Mouse (Mus musculus) liver, postnatal 0 days (tissue): ENCODE measurements around the gene Nr6a1. TPM values are rescaled to one million over a fixed set of nuclear protein-coding genes. Genes with fewer than 3 reads are reported as not detected.

Experiments used
- ATAC-seq: fragments of 200-750 bp; cut with Nextera tagmentation; 2 replicates; pipeline ENCODE4 v1.8.0; 2017; ENCODE audit warnings: mild to moderate bottlenecking, moderate library complexity
- DNase-seq: peaks from one replicate; pipeline ENCODE4 v3.0.0-alpha.2; 2016
- H3K27ac ChIP-seq: fragments of 300-500 bp; sonication (generic); 2 replicates; pipeline ENCODE4 v1.5.1; 2014; ENCODE audit warnings: antibody characterized with exemption, moderate library complexity, mild to moderate bottlenecking, low read depth
- H3K27me3 ChIP-seq: fragments of 300-500 bp; sonication (generic); 2 replicates; pipeline ENCODE4 v1.6.1; 2014; ENCODE audit warnings: low read length, control low read depth, mixed read lengths; ENCODE audit not compliant: insufficient read depth
- H3K36me3 ChIP-seq: fragments of 300-500 bp; sonication (generic); replicated peaks from 2 replicates; pipeline ENCODE4 v1.6.1; 2014; ENCODE audit warnings: mild to moderate bottlenecking, control low read depth, low read length, moderate library complexity, mixed read lengths; ENCODE audit not compliant: insufficient read depth
- H3K4me1 ChIP-seq: fragments of 300-500 bp; sonication (generic); 2 replicates; pipeline ENCODE4 v1.6.1; 2014; ENCODE audit warnings: antibody characterized with exemption, mild to moderate bottlenecking, control low read depth; ENCODE audit not compliant: insufficient read depth
- H3K4me2 ChIP-seq: fragments of 300-500 bp; sonication (generic); 2 replicates; pipeline ENCODE4 v1.6.1; 2014; ENCODE audit warnings: low read depth, mild to moderate bottlenecking, low read length, moderate library complexity, mixed read lengths
- H3K4me3 ChIP-seq: fragments of 300-500 bp; sonication (generic); 2 replicates; pipeline ENCODE4 v1.5.1; 2014; ENCODE audit warnings: low read depth, low read length
- H3K9ac ChIP-seq: fragments of 300-500 bp; sonication (generic); replicated peaks from 2 replicates; pipeline ENCODE4 v1.6.1; 2014; ENCODE audit warnings: mild to moderate bottlenecking, moderate library complexity
- H3K9me3 ChIP-seq: fragments of 300-500 bp; sonication (generic); 2 replicates; pipeline ENCODE4 v1.6.1; 2016; ENCODE audit warnings: mild to moderate bottlenecking, control low read depth, low read length, mixed read lengths
- CTCF ChIP-seq: sonication (generic); IDR thresholded peaks from 2 replicates; pipeline ENCODE4 v1.5.1; 2016; ENCODE audit warnings: antibody characterized with exemption, low read depth
- EP300 ChIP-seq: IDR thresholded peaks from 2 replicates; pipeline ENCODE4 v1.6.1; 2016; ENCODE audit warnings: antibody characterized with exemption, low read depth, mild to moderate bottlenecking
- WGBS: fragments of 180-500 bp; shearing (Covaris S2); extraction: QIAGEN DNeasy Blood & Tissue Kit; methylation state at CpG from one replicate; pipeline ENCODE4 v1.1.7; 2014; ENCODE audit not compliant: insufficient replicate concordance; 5-methylcytosine and 5-hydroxymethylcytosine counted together
- polyA plus RNA-seq: library from polyadenylated mRNA; unstranded; fragments of >200 nt; fragmentation: Nextera tagmentation; extraction: Ambion mirVana; gene quantifications from 2 replicates; pipeline ENCODE4 v1.2.1, GENCODE M21; 2015

Nr6a1 gene
- polyA plus RNA-seq, 1 experiment from 2014 or later, result 1.1 TPM

DNA sequence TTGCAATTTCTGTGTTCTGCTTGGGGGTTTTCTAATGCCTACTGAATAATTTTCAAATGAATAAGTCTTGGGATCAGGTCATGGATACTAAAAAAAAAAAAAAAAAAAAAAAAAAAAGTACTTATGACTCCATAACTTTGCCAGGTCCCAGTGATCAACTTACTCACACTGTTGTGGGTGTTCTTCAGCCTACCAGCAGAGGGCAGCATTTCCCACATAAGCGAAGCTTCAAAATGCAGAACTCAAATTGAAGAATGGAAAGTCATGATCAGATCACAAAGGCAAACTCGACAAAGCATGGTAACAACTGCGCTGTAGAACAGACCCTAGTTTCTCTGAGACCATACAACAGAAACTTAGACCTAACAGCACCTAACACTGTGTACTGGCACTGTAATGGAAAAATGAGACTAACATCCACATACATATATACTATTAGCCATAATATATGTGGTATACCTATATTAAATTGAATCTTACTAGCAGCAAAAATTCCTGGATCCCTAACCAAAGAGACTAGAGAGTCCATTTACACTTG lies 130.3 kb downstream of the Nr6a1 start:
- no peak for TF ChIP-seq EP300
- TF ChIP-seq CTCF, result peak; percentile 95
- Histone ChIP-seq H3K27me3 (no peaks in the 10 kb centered on the region), H3K9ac (no peak overlapping the region), H3K4me3 (no peak overlapping the region), H3K27ac (no peak overlapping the region), H3K4me2 (no peak overlapping the region), H3K36me3 (no peaks in the 10 kb centered on the region), H3K9me3 (no peaks in the 10 kb centered on the region), H3K4me1 (no peaks in the 10 kb centered on the region)
- DNase-seq (peak; percentile 69), ATAC-seq (peak; percentile 33; the same call in 1 of the 2 replicates)
- WGBS, result 19% methylated on average over 3 of the region's 3 CpGs

GRCm38 (mm10) chr2:38787338-38787737 lies 140.2 kb downstream of the Nr6a1 start:
- H3K4me3 ChIP-seq, result no peak overlapping the region
- H3K4me1 ChIP-seq, result peaks cover 3% of the 10 kb centered on the region; the same call in 1 of the 2 replicates
- H3K9ac ChIP-seq, result no peak overlapping the region
- WGBS, result 62% methylated on average over 4 of the region's 4 CpGs
- TF ChIP-seq CTCF, result no peak
- no peak for TF ChIP-seq EP300
- H3K36me3 ChIP-seq, result no peaks in the 10 kb centered on the region
- H3K9me3 ChIP-seq, result no peaks in the 10 kb centered on the region
- no peak for DNase-seq
- no peaks in the 10 kb centered on the region for H3K27me3 ChIP-seq
- no peak for ATAC-seq
- H3K27ac ChIP-seq, result no peak overlapping the region
- no peak overlapping the region for H3K4me2 ChIP-seq

GRCm38 (mm10) chr2:38786216-38786960 lies 141.1 kb downstream of the Nr6a1 start:
- Histone ChIP-seq H3K4me1 (peaks cover 3% of the 10 kb centered on the region; the same call in 1 of the 2 replicates), H3K36me3 (no peaks in the 10 kb centered on the region), H3K4me3 (no peak overlapping the region), H3K27ac (no peak overlapping the region), H3K9me3 (no peaks in the 10 kb centered on the region), H3K27me3 (no peaks in the 10 kb centered on the region), H3K4me2 (no peak overlapping the region), H3K9ac (no peak overlapping the region)
- WGBS, result 53% methylated on average over 5 of the region's 5 CpGs
- TF ChIP-seq EP300, result no peak
- no peak for DNase-seq
- ATAC-seq, result no peak

GRCm38 (mm10) chr2:38785113-38785512 lies 142.4 kb downstream of the Nr6a1 start:
- no peaks in the 10 kb centered on the region for H3K36me3 ChIP-seq
- WGBS, result 42% methylated on average over 3 of the region's 3 CpGs
- DNase-seq (no peak), ATAC-seq (no peak)
- H3K4me1 ChIP-seq, result peaks cover 3% of the 10 kb centered on the region; the same call in 1 of the 2 replicates
- H3K9me3 ChIP-seq, result no peaks in the 10 kb centered on the region
- peak overlapping the region; percentile 71 for H3K27ac ChIP-seq
- no peaks in the 10 kb centered on the region for H3K27me3 ChIP-seq
- no peak overlapping the region for H3K9ac ChIP-seq
- no peak overlapping the region for H3K4me3 ChIP-seq
- no peak for TF ChIP-seq EP300
- TF ChIP-seq CTCF, result no peak
- H3K4me2 ChIP-seq, result no peak overlapping the region

DNA sequence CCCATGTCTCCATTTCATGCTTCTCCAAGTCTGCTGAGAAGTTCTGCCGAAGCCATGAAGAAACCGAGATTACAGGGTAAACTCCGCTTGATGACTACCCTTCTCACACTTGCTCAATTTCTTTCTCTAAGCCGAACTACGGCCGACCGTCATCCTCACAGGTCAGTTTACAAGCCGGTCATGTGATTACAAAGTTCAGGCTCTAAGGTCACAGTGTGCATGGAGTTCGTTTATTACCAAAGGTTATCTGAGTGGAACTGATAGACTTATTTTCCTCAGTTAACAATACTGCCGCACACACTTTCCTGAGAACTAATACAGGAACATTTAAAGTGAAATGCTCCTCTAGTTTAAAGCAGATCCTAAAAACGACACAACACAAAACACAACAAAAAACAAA lies 143.1 kb downstream of the Nr6a1 start:
- peak; percentile 96 for ATAC-seq
- 43% methylated on average over 11 of the region's 11 CpGs for WGBS
- H3K4me1 ChIP-seq, result peaks cover 3% of the 10 kb centered on the region; the same call in 1 of the 2 replicates
- DNase-seq, result peak; percentile 45
- no peak for TF ChIP-seq CTCF
- peak; percentile 52; the same call in 1 of the 2 replicates for TF ChIP-seq EP300
- H3K4me3 ChIP-seq, result peak overlapping the region; percentile 36
- H3K9me3 ChIP-seq, result no peaks in the 10 kb centered on the region
- H3K4me2 ChIP-seq, result peak overlapping the region; percentile 34
- H3K36me3 ChIP-seq, result no peaks in the 10 kb centered on the region
- H3K27ac ChIP-seq, result peak overlapping the region; percentile 71
- no peaks in the 10 kb centered on the region for H3K27me3 ChIP-seq
- H3K9ac ChIP-seq, result no peak overlapping the region

- DNase-seq (no peak), ATAC-seq (no peak)
- Histone ChIP-seq H3K9ac (no peak overlapping the region; the same call in 1 of the 2 replicates), H3K27ac (no peak overlapping the region), H3K27me3 (no peaks in the 10 kb centered on the region), H3K36me3 (no peaks in the 10 kb centered on the region), H3K9me3 (no peaks in the 10 kb centered on the region), H3K4me3 (peak overlapping the region; percentile 32), H3K4me2 (peak overlapping the region; percentile 60), H3K4me1 (peaks cover 3% of the 10 kb centered on the region; the same call in 1 of the 2 replicates)
- TF ChIP-seq EP300, result no peak
- WGBS, result 69% methylated on average over 5 of the region's 5 CpGs
Observed at GRCm38 (mm10) chr2:38783364-38783763, 144.1 kb downstream of the Nr6a1 start.
